Mouse (Mus musculus) liver, adult 2 months (tissue): ENCODE data around the gene Lrch1. TPM values are rescaled to one million over a fixed set of nuclear protein-coding genes. Genes with fewer than 3 reads are reported as not detected.
A peak's percentile ranks its signal among the peaks of the same experiment; 100 is the strongest.

Source experiments
- DNase-seq: peaks from one replicate; pipeline ENCODE4 v3.0.0-alpha.2; 2011; ENCODE audit warnings: low read depth, low spot score; ENCODE audit errors: extremely low read depth
- H3K27ac ChIP-seq: fragments of 200-500 bp; replicated peaks from 2 replicates; pipeline ENCODE4 v1.5.1; 2012; ENCODE audit warnings: low read depth, mild to moderate bottlenecking, control low read depth, inconsistent platforms, low read length; ENCODE audit not compliant: insufficient read depth
- H3K27me3 ChIP-seq: fragments of 200-500 bp; 2 replicates; pipeline ENCODE4 v1.6.1; 2012; ENCODE audit warnings: mild to moderate bottlenecking, moderate library complexity, low read length, inconsistent platforms; ENCODE audit not compliant: control insufficient read depth, insufficient read depth
- H3K36me3 ChIP-seq: fragments of 200-500 bp; 2 replicates; pipeline ENCODE4 v1.6.1; 2012; ENCODE audit warnings: low read length, inconsistent platforms; ENCODE audit not compliant: control insufficient read depth, insufficient read depth
- H3K4me1 ChIP-seq: fragments of 200-500 bp; 2 replicates; pipeline ENCODE4 v1.6.1; 2011; ENCODE audit warnings: low read length; ENCODE audit not compliant: control insufficient read depth, insufficient read depth
- H3K4me3 ChIP-seq: fragments of 200-500 bp; 2 replicates; pipeline ENCODE4 v1.5.1; 2011; ENCODE audit warnings: low read depth, mild to moderate bottlenecking, control low read depth, low read length, moderate library complexity; ENCODE audit not compliant: insufficient read depth
- H3K79me2 ChIP-seq: fragments of 200-500 bp; 2 replicates; pipeline ENCODE4 v1.6.1; 2012; ENCODE audit warnings: inconsistent platforms, mild to moderate bottlenecking, low read length, moderate library complexity; ENCODE audit not compliant: control insufficient read depth, insufficient read depth
- H3K9ac ChIP-seq: fragments of 200-500 bp; 2 replicates; pipeline ENCODE4 v1.6.1; 2012; ENCODE audit warnings: low read depth, mild to moderate bottlenecking, control low read depth, inconsistent platforms, low read length
- CTCF ChIP-seq: fragments of 200-500 bp; IDR thresholded peaks from 2 replicates; pipeline ENCODE4 v1.5.1; 2011; ENCODE audit warnings: low read depth, low read length, control low read depth
- POLR2A ChIP-seq: fragments of 200-500 bp; IDR thresholded peaks from 2 replicates; pipeline ENCODE4 v1.6.1; 2011; ENCODE audit warnings: low read length, control low read depth; ENCODE audit not compliant: insufficient read depth; ENCODE audit errors: extremely low read depth
- WGBS: fragments of 180-500 bp; shearing (Covaris S2); methylation state at CpG from one replicate; pipeline ENCODE4 v1.1.7; 2018; 5-methylcytosine and 5-hydroxymethylcytosine counted together
- polyA plus RNA-seq: library from polyadenylated mRNA; depleted of rRNA; stranded (reverse); fragments of >200 nt; gene quantifications from 2 replicates; pipeline ENCODE4 v1.2.3, GENCODE M21; 2012
- total RNA-seq: library from RNA; depleted of rRNA; stranded (reverse); fragments of >200 nt; gene quantifications from 2 replicates; pipeline ENCODE4 v1.2.3, GENCODE M21; 2014

The Lrch1 gene
- total and polyA plus RNA-seq, 2 experiments = 2.7 to 6.5 TPM

DNA sequence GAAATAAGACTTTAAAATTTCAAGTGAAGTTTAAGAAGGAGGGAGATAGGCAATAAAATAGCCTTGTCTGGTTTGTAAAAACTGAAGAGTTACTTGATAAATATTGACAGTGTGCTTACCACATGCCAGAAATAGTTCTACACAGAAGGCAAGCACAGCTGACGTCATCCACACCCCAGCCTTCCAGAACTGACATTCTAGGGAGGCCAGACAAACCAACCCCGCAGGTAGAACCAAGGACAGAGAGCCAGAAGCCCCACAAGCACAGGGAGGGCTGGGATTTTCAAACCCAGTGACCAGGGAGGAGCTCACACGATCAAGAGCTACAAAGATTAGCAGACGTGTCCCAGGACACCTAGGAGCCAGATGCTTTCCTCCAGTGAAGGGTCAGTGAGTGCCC, 76.5 kb downstream of the Lrch1 start:
- WGBS = 28% methylated on average over 4 of the region's 4 CpGs
- Histone ChIP-seq H3K9ac (no peak overlapping the region), H3K27ac (no peak overlapping the region), H3K36me3 (no peaks in the 10 kb centered on the region), H3K79me2 (peaks cover 29% of the 10 kb centered on the region), H3K4me3 (no peak overlapping the region), H3K27me3 (no peaks in the 10 kb centered on the region), H3K4me1 (peaks cover 18% of the 10 kb centered on the region)
- TF ChIP-seq CTCF (no peak), POLR2A (no peak)
- DNase-seq = peak; percentile 76

DNA sequence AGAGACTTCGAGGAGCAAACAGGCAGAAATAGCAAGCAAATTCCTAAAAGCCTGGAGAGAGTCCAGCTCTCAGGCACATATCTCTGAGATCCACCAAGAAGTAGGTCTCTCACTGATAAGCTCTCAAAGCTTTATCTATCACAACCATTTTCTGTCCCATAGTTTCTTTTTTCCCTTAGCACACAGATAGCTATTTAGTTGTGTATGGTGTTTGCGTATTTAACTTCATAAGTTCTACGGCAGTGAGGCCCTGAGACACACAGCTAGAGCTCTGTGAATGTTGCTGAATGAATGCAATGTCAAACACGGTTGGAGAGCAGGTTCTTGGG, 78.8 kb downstream of the Lrch1 start:
- TF ChIP-seq POLR2A (no peak), CTCF (no peak)
- peaks cover 20% of the 10 kb centered on the region; the same call in 1 of the 2 replicates for H3K79me2 ChIP-seq
- H3K36me3 ChIP-seq = no peaks in the 10 kb centered on the region
- DNase-seq = no peak
- WGBS = 85% methylated on average over 4 of the region's 4 CpGs
- no peaks in the 10 kb centered on the region for H3K27me3 ChIP-seq
- no peak overlapping the region for H3K9ac ChIP-seq
- H3K4me3 ChIP-seq = no peak overlapping the region
- peaks cover 33% of the 10 kb centered on the region for H3K4me1 ChIP-seq
- H3K27ac ChIP-seq = no peak overlapping the region

DNA sequence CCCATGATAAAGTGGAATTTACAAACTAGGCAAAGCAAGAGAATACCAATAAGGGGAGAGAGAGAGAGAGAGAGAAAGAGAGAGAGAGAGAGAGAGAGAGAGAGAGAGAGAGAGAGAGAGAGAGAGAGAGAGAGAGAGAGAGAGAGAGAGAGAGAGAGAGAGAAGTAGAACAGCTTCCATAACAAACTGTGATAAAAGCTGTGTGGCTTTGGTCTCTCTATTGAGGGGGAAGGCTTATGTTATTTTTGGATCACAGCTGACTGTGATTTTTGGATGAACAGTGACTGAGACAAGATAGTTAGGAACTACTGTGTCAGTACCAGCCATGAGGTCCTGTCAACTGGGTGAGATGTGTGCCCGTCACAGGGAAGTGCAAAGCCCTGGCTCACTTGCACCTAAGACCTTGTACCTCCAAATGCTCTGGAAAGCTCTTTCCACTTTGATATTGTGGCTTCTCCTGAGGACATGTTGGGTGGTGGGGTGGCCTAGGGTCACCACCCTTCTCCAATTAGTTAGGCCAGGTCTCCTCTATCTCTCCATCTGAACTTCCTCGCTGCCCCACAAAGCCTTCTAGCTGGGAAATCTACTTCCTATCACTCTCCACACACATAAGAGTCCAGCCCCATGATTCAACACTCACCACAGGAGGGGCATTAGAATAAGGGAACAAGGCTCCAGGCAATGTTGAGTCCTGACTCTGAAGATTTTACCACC, 79.3 kb downstream of the Lrch1 start:
- Histone ChIP-seq H3K9ac (no peak overlapping the region), H3K79me2 (peaks cover 19% of the 10 kb centered on the region; the same call in 1 of the 2 replicates), H3K4me1 (peaks cover 32% of the 10 kb centered on the region), H3K4me3 (no peak overlapping the region), H3K27me3 (no peaks in the 10 kb centered on the region), H3K27ac (no peak overlapping the region), H3K36me3 (no peaks in the 10 kb centered on the region)
- WGBS = 81% methylated on average over 2 of the region's 2 CpGs
- no peak for DNase-seq
- TF ChIP-seq CTCF = no peak
- TF ChIP-seq POLR2A = no peak

DNA sequence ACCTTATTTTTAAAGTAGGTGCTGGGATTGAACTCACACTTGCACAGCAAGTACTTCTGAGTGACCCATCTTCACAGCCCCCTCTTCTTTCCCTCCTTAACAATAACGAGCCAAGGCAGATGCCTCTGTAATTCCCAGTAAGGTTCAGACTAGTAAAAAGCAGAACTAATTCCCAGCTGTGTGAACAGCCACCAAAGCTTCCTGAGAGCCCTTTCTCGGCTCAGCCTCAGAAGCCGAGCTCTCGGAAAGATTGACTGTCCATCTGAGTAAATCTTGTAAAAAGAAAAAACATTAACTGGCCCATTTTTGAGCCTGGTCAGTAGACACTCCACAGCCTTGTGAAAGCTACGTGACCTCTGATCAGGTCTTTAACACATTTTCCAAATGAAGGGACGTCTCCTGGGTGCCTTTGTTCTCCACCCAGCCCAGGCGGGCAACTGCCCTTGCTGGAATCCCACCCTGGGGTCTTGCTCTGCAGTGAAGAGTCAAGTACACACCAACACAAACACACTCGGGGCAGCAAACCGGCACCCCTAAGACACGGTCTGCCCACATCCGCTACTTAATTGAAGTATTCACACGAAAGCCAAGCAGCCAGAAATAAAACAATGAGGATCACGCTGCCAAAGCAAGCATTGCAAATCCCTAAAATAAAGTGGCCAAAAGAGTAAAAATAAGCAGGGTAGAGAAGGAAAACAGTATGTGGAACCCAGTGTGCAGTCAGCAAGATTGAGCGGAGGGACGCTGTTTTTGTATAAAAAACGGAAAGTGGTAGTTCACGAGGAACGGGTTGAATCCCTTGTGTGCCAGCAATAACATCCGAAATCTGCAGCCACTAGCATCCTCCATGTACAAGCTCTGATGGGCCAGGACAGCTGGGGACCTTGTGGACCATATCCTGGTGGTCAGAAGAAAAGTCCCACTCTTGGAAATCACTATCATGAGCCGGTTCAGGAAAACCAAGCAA, 80.3 kb downstream of the Lrch1 start:
- Histone ChIP-seq H3K27ac (peak overlapping the region; percentile 58; the same call in 1 of the 2 replicates), H3K4me1 (peaks cover 29% of the 10 kb centered on the region)

DNA sequence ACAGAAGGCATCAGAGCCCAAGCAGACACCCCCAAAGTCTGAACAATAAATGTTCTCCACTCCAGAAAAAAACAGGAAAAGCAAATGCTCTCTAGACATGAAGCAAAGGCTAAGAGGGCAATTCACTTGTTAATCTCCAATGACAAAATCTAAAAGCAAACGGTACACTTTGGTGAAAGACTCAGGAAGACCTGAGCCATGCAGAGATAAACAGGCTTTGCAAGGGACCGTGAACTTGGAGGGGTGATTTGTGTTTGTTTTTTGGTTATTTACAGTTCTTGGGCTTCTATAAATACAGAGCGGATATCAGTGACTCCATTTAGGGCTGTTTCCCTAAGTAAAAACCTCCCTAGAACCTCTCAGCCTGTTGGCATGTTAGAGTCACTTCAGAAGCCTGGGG, 81.9 kb downstream of the Lrch1 start:
- H3K27ac ChIP-seq = peak overlapping the region; percentile 75
- H3K27me3 ChIP-seq = no peaks in the 10 kb centered on the region
- DNase-seq = peak; percentile 51
- peaks cover 18% of the 10 kb centered on the region for H3K79me2 ChIP-seq
- 7% methylated on average over 3 of the region's 3 CpGs for WGBS
- H3K4me3 ChIP-seq = no peak overlapping the region
- H3K9ac ChIP-seq = no peak overlapping the region
- peaks cover 25% of the 10 kb centered on the region for H3K4me1 ChIP-seq
- no peak for TF ChIP-seq CTCF
- no peak for TF ChIP-seq POLR2A
- no peaks in the 10 kb centered on the region for H3K36me3 ChIP-seq

More for the DNA sequence above, 80.3 kb downstream of the Lrch1 start:
- Histone ChIP-seq H3K79me2 (peaks cover 13% of the 10 kb centered on the region; the same call in 1 of the 2 replicates), H3K36me3 (no peaks in the 10 kb centered on the region), H3K4me3 (no peak overlapping the region), H3K27me3 (no peaks in the 10 kb centered on the region), H3K9ac (no peak overlapping the region)
- TF ChIP-seq CTCF (no peak), POLR2A (no peak)
- DNase-seq = no peak
- WGBS = 69% methylated on average over 20 of the region's 20 CpGs
